Mouse (Mus musculus): ENCODE results near the gene Srrm4. TPM values are rescaled to one million over a fixed set of nuclear protein-coding genes. Genes with fewer than 3 reads are reported as not detected.

Srrm4 gene
- polyA plus RNA-seq, 1 experiment from 2014 or later = 0.90 TPM

DNA sequence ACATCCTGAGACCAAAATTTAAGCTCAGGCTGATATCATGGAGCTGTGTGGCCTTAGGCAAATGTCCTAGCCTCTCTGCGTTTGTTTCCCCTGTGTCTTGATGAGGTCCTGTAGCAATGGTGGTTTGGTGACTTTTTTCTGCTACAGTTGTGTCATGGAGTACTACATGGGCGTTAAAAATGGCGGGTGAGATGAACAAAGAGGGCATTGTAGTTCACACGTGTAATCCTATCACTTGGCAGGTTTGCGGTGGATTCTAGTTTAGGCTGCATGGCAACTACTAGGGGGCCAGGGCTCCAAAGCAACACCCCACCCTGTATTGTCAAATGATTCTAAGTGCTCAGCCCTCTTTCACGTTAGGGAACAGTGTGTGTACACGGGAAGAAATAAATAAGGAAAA, 21.1 kb downstream of the Srrm4 start:
- Histone ChIP-seq H3K4me2 (no peak overlapping the region), H3K9me3 (no peaks in the 10 kb centered on the region), H3K9ac (no peak overlapping the region), H3K4me3 (no peak overlapping the region), H3K36me3 (no peaks in the 10 kb centered on the region), H3K27ac (replicated peaks) (no peak overlapping the region), H3K27me3 (replicated peaks) (peaks cover 29% of the 10 kb centered on the region), H3K4me1 (no peaks in the 10 kb centered on the region)
- no peak for ATAC-seq (ENCODE audit: extremely low read depth, insufficient number of reproducible peaks, low FRiP score, low TSS enrichment)
- 65% methylated on average over 7 of the region's 7 CpGs for WGBS

GRCm38 (mm10) chr5:116569629-116570028, 22.0 kb downstream of the Srrm4 start:
- Histone ChIP-seq H3K4me3 (no peak overlapping the region), H3K4me1 (no peaks in the 10 kb centered on the region), H3K9ac (no peak overlapping the region), H3K4me2 (no peak overlapping the region), H3K36me3 (no peaks in the 10 kb centered on the region), H3K27ac (replicated peaks) (no peak overlapping the region), H3K9me3 (no peaks in the 10 kb centered on the region), H3K27me3 (replicated peaks) (peaks cover 29% of the 10 kb centered on the region)
- ATAC-seq (ENCODE audit: extremely low read depth, insufficient number of reproducible peaks, low FRiP score, low TSS enrichment) = no peak
- 7% methylated on average over 9 of the region's 9 CpGs for WGBS

- H3K27ac ChIP-seq (replicated peaks) = no peak overlapping the region
- no peak overlapping the region for H3K4me2 ChIP-seq
- no peaks in the 10 kb centered on the region for H3K36me3 ChIP-seq
- H3K4me3 ChIP-seq = no peak overlapping the region
- peaks cover 23% of the 10 kb centered on the region for H3K27me3 ChIP-seq (replicated peaks)
- H3K4me1 ChIP-seq = no peaks in the 10 kb centered on the region
- H3K9ac ChIP-seq = no peak overlapping the region
- 66% methylated on average over 2 of the region's 2 CpGs for WGBS
- ATAC-seq (ENCODE audit: extremely low read depth, insufficient number of reproducible peaks, low FRiP score, low TSS enrichment) = no peak
- no peaks in the 10 kb centered on the region for H3K9me3 ChIP-seq
These were observed 23.6 kb downstream of the Srrm4 start for GRCm38 (mm10) chr5:116568050-116568449.

GRCm38 (mm10) chr5:116567298-116567697, 24.3 kb downstream of the Srrm4 start:
- 82% methylated on average over 8 of the region's 8 CpGs for WGBS
- H3K4me3 ChIP-seq = no peak overlapping the region
- no peaks in the 10 kb centered on the region for H3K9me3 ChIP-seq
- no peaks in the 10 kb centered on the region for H3K4me1 ChIP-seq
- H3K27ac ChIP-seq (replicated peaks) = no peak overlapping the region
- H3K4me2 ChIP-seq = no peak overlapping the region
- no peak for ATAC-seq (ENCODE audit: extremely low read depth, insufficient number of reproducible peaks, low FRiP score, low TSS enrichment)
- H3K27me3 ChIP-seq (replicated peaks) = peaks cover 19% of the 10 kb centered on the region
- no peaks in the 10 kb centered on the region for H3K36me3 ChIP-seq
- no peak overlapping the region for H3K9ac ChIP-seq

GRCm38 (mm10) chr5:116566385-116567045, 25.1 kb downstream of the Srrm4 start:
- no peak overlapping the region for H3K9ac ChIP-seq

DNA sequence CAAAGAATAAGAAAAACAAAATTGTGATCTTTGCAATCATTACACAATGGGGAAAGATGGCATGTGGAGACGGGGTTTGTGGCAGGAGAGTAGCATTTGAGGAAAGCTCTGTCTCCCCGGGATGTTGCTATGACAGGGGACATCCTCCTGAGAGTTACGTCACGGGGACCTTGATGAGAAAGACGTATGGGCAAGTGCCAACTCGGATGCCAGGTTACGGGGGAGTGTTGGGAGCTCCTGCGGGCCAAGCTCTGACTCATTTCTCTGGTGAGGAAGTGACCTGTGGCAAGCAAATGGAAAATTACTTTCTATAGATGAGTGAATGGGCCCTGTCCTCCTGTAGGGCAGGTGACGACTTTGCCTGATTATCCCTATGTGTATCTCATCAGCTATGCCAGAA, 26.0 kb downstream of the Srrm4 start:
- no peak overlapping the region for H3K9ac ChIP-seq
- WGBS = 78% methylated on average over 9 of the region's 9 CpGs
- ATAC-seq (ENCODE audit: extremely low read depth, insufficient number of reproducible peaks, low FRiP score, low TSS enrichment) = no peak
- H3K36me3 ChIP-seq = no peaks in the 10 kb centered on the region
- no peaks in the 10 kb centered on the region for H3K4me1 ChIP-seq
- no peak overlapping the region for H3K4me2 ChIP-seq
- H3K4me3 ChIP-seq = no peak overlapping the region
- H3K27ac ChIP-seq (replicated peaks) = no peak overlapping the region
- H3K9me3 ChIP-seq = no peaks in the 10 kb centered on the region
- H3K27me3 ChIP-seq (replicated peaks) = peaks cover 3% of the 10 kb centered on the region

More at GRCm38 (mm10) chr5:116566385-116567045, 25.1 kb downstream of the Srrm4 start:
- Histone ChIP-seq H3K4me3 (no peak overlapping the region), H3K36me3 (no peaks in the 10 kb centered on the region), H3K27me3 (replicated peaks) (peaks cover 12% of the 10 kb centered on the region), H3K4me1 (no peaks in the 10 kb centered on the region), H3K4me2 (no peak overlapping the region), H3K27ac (replicated peaks) (no peak overlapping the region), H3K9me3 (no peaks in the 10 kb centered on the region)
- WGBS = 58% methylated on average over 14 of the region's 14 CpGs
- no peak for ATAC-seq (ENCODE audit: extremely low read depth, insufficient number of reproducible peaks, low FRiP score, low TSS enrichment)

DNA sequence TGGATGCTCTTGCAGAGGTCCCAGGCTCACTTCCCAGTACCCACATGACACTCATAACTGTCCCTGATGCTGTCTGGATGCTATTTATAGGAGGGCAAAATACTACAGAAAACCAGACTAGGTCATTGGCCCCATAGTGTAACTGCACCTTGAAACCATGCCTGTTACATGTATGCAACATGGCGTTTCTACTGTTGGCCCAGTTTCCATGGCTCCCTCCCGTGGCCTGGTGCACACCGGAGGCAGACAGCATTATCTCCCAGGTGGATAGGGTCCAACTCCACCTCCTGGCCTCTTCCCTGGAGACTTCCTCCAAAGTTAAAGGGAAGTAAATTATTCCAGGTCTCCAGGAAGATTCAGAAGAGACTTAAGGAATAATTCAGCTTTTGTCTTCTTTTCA, 27.2 kb downstream of the Srrm4 start:
- Histone ChIP-seq H3K36me3 (no peaks in the 10 kb centered on the region), H3K9ac (no peak overlapping the region), H3K4me1 (no peaks in the 10 kb centered on the region), H3K27ac (replicated peaks) (no peak overlapping the region), H3K9me3 (no peaks in the 10 kb centered on the region), H3K27me3 (replicated peaks) (no peaks in the 10 kb centered on the region), H3K4me3 (no peak overlapping the region), H3K4me2 (no peak overlapping the region)
- no peak for ATAC-seq (ENCODE audit: extremely low read depth, insufficient number of reproducible peaks, low FRiP score, low TSS enrichment)
- 73% methylated on average over 3 of the region's 3 CpGs for WGBS

DNA sequence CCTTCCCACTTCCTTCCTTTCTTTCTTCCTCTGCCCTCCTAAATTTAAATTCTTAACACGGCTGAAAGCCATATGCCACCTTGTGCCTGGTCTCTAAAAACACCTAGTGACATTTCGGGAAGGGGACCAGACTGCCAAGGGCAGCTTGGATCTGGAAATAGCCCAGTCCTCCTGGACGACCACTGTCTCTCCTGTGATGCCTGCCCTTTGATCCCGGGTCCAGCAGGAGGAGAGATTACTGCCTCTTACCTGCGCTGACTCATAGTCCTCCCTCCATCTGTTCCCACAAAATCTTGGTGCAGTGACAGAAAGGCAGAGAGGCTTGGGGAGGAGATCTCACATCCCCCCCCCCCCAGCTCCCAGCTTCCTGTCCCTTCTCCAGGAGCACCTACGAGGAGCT, 27.9 kb downstream of the Srrm4 start:
- no peaks in the 10 kb centered on the region for H3K4me1 ChIP-seq
- 55% methylated on average over 6 of the region's 6 CpGs for WGBS
- H3K4me2 ChIP-seq = no peak overlapping the region
- H3K9ac ChIP-seq = no peak overlapping the region
- no peak for ATAC-seq (ENCODE audit: extremely low read depth, insufficient number of reproducible peaks, low FRiP score, low TSS enrichment)
- H3K4me3 ChIP-seq = no peak overlapping the region
- H3K27ac ChIP-seq (replicated peaks) = no peak overlapping the region
- no peaks in the 10 kb centered on the region for H3K9me3 ChIP-seq
- H3K36me3 ChIP-seq = no peaks in the 10 kb centered on the region
- H3K27me3 ChIP-seq (replicated peaks) = no peaks in the 10 kb centered on the region

- no peak for ATAC-seq (ENCODE audit: extremely low read depth, insufficient number of reproducible peaks, low FRiP score, low TSS enrichment)
- Histone ChIP-seq H3K9me3 (no peaks in the 10 kb centered on the region), H3K4me3 (no peak overlapping the region), H3K4me2 (no peak overlapping the region), H3K9ac (no peak overlapping the region), H3K4me1 (no peaks in the 10 kb centered on the region), H3K27ac (replicated peaks) (no peak overlapping the region), H3K36me3 (no peaks in the 10 kb centered on the region), H3K27me3 (replicated peaks) (no peaks in the 10 kb centered on the region)
- WGBS = 62% methylated on average over 7 of the region's 7 CpGs
These were observed 32.5 kb downstream of the Srrm4 start for GRCm38 (mm10) chr5:116559091-116559490.

GRCm38 (mm10) chr5:116556614-116557013, 35.0 kb downstream of the Srrm4 start:
- 37% methylated on average over 8 of the region's 8 CpGs for WGBS
- no peak overlapping the region for H3K4me2 ChIP-seq
- no peak overlapping the region for H3K9ac ChIP-seq
- no peak overlapping the region for H3K4me3 ChIP-seq
- H3K27me3 ChIP-seq (replicated peaks) = no peaks in the 10 kb centered on the region
- no peak overlapping the region for H3K27ac ChIP-seq (replicated peaks)
- H3K4me1 ChIP-seq = no peaks in the 10 kb centered on the region
- H3K9me3 ChIP-seq = no peaks in the 10 kb centered on the region
- H3K36me3 ChIP-seq = no peaks in the 10 kb centered on the region
- no peak for ATAC-seq (ENCODE audit: extremely low read depth, insufficient number of reproducible peaks, low FRiP score, low TSS enrichment)

- 12% methylated on average over 5 of the region's 5 CpGs for WGBS
- no peaks in the 10 kb centered on the region for H3K27me3 ChIP-seq (replicated peaks)
- no peaks in the 10 kb centered on the region for H3K36me3 ChIP-seq
- no peak overlapping the region for H3K4me3 ChIP-seq
- no peak overlapping the region for H3K9ac ChIP-seq
- ATAC-seq (ENCODE audit: extremely low read depth, insufficient number of reproducible peaks, low FRiP score, low TSS enrichment) = no peak
- H3K9me3 ChIP-seq = peaks cover 6% of the 10 kb centered on the region; the same call in 1 of the 2 replicates
- no peak overlapping the region for H3K4me2 ChIP-seq
- no peak overlapping the region for H3K27ac ChIP-seq (replicated peaks)
- no peaks in the 10 kb centered on the region for H3K4me1 ChIP-seq
These were observed 37.7 kb downstream of the Srrm4 start for GRCm38 (mm10) chr5:116553868-116554267.

- no peak overlapping the region for H3K4me2 ChIP-seq
- H3K9ac ChIP-seq = no peak overlapping the region
- no peak overlapping the region for H3K4me3 ChIP-seq
- no peak overlapping the region for H3K27ac ChIP-seq (replicated peaks)
- WGBS = 42% methylated on average over 2 of the region's 2 CpGs
- no peaks in the 10 kb centered on the region for H3K27me3 ChIP-seq (replicated peaks)
- H3K36me3 ChIP-seq = no peaks in the 10 kb centered on the region
- H3K9me3 ChIP-seq = peaks cover 6% of the 10 kb centered on the region; the same call in 1 of the 2 replicates
- no peaks in the 10 kb centered on the region for H3K4me1 ChIP-seq
- ATAC-seq (ENCODE audit: extremely low read depth, insufficient number of reproducible peaks, low FRiP score, low TSS enrichment) = no peak
These were observed 38.5 kb downstream of the Srrm4 start for GRCm38 (mm10) chr5:116553106-116553505.

All from heart, embryonic 13.5 days (tissue).